Mouse (Mus musculus) skeletal muscle tissue, adult 2 months (tissue): Measurements from ENCODE around the gene Dctn3.

ENCODE experiments used
- DNase-seq: peaks from one replicate; pipeline ENCODE4 v3.0.0-alpha.2; 2012; ENCODE audit warnings: low read depth, low spot score

The Dctn3 gene

DNA sequence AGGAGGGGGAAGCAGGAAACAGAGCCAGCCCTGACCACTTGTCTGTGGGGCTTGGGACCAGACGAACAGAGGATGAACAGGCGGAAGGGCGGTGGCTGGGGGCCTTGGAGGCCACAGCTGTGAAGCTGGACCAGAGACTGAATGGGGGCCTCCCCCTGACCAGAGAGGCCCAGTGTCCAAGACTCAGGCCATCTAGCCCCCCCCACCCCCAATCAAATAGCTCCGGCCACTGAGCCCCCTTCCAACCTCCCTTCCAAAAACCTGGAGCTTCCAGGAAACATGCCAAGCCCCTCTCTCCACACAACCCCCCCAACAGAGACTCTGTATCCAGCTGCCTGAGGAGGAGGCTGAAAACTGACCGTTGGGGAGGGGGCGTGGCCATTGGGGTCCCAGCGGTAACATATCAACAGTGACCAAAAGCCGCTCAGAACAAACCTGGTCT is 50.4 kb downstream of the Dctn3 start:
- DNase-seq: no peak

DNA sequence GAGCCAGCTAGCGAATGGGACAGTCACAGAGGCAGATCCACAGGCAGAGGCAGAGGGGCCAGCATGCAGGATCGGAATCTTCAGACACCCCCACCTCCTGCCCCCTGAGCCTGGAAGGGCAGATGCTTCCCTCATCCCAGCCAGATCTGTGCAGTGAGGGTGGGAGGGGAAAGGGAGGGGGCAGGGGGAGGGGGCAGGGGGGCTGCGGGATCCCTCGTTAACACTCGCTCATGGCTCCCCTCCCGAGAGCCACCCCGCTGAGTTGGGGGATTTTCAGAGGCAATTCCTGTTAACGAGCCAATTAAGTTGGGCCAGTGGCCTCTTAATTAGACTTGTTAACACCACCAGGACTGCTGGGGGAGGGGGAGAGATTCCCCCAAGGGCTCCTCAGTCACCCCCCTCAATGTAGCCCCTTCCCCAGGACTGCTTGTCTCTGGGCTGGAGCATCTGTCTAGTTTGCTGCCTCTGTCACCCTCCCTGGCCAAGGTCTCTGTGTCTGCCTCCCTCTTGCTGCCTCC is 50.9 kb downstream of the Dctn3 start:
- DNase-seq: no peak

DNA sequence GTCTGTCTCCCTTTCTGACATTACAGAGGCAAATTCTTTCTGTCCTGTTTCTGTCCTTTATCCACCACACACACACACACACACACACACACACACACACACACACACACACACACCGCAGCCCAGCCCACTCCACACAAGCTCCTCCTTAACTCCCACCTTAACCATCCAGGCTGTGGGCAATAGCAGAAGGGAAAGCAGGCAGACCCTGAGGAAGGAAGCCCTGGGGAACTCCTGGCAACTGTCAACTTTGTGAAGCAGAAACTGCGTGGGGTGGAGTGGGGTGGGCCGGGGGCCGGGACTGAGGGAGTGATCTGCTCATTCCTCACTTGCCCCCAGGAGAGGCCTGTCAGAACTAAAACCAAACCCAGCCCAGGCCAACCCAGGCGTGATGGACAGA is 51.5 kb downstream of the Dctn3 start:
- no peak for DNase-seq

DNA sequence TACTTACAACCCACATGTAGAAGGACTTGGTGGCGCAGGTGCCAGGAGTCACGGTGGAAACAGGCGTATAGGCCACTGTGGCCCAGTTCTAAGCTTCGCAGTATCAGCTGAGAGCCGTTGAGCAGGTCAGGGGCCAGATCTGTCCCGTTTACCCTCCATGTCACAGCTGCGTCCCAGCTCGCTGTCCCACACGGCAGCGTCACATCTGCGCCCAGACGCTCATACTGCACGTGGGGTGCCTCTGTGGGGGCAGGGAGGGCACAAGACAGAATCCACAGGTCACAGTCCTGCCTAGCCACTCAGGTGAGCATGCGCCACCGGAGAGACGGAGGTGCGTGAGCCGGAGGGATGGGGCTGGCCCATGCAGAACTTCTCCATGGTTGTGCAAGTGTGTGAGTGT is 52.1 kb downstream of the Dctn3 start:
- DNase-seq: no peak

DNA sequence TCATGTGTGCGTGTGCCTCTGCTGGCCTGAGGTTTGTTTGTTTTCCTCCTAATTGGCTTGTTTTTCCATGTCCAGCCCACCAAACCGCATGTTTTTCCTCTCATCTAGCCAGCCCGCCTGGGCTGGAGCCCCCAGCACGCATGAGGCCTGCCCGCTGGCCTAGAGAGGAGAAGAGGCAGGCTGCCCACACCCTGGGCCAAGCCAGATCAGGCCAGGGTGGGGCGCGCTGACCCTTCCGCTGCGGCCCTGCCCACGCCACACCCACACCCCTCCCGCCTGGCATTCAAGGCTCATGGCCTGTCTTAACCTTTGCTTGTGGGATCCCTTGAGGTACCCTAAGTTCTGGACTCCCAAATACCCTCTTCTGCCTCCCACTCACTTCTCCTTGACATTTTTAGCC is 56.3 kb downstream of the Dctn3 start:
- DNase-seq: peak; percentile 48

DNA sequence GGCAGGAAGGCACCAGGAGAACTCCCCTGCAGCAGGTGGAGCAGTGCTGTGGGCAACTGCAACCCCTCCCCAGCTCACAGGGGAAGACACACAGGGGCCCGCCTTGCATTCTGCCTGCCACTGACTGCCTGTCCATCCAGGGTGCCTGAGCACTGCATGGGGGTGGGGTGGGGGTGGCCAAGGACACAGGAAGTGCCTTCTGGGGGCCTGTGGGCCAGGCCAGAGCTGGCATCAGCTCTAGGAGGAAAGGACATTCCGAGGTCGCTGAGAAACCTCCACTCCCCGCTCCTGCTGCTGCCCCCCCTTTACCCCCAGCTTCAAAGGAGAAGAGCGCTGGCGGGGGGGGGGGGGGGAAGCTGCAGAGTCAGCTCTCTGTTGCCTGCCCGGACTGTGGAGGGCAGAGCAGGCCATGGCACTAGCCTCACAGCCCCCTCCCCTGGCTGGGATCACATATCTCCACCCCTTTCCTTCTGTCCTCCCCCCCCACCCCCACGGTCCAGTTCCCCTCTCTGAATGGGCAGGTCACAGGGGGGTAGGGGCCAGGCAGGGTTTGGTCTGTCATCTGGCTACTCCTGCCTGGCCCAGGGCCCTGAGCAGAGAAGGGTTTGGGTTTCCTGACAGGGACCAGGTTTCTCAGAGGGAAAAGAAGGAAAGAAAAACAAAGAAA is 57.8 kb downstream of the Dctn3 start:
- peak; percentile 77 for DNase-seq
